ENCODE assay signal across 8 mouse cellular contexts in the genomic region with DNA sequence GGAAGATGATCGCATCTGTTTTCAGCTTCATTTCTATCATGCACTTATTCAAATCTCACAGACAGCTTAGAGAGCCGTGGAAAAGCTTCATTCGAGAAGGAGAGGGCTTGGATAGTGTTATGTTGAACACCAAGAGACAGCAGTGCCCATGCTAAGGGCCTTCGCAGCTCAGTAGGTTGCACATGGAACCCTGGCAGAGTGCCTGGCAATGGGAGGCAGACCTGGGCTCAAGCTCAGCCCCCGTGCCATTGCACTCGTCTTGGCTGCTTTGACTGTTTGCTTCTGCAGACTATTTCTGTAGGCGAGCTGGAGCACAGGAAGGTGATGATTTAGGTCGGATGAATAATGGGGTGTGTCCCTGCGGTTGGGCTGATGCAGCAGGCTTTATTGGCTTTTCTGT. TPM values are rescaled to one million over a fixed set of nuclear protein-coding genes. Genes with fewer than 3 reads are reported as not detected.
DNase-seq lines count a peak whose midpoint lies in the region; ATAC-seq and TF ChIP-seq lines count a peak whose summit lies in the region.
"Had no signal": no experiment of that assay in that cellular context is flagged by ENCODE, and none has a peak within 500 bp of the region (broad histone marks: within the 10 kb centered on the region; RNA-seq: fewer than 3 reads in every experiment).

No protein-coding gene starts in this region.

- TF ChIP-seq POLR2A in lung, adult 2 months (IDR thresholded peaks at IDR 0.05; ENCODE audit: borderline replicate concordance, extremely low read depth, low read depth, low read length) = no peak

- H3K27ac ChIP-seq in lung, postnatal 0 days (ENCODE audit: low read length) = no peak overlapping the region
- H3K27ac ChIP-seq in gastrocnemius, adult 2 months = peak overlapping the region; percentile 60
- H3K27ac ChIP-seq in intestine, embryonic 15.5 days = no peak overlapping the region
- H3K27ac ChIP-seq: heart, adult 2 months had no signal

- no peaks in the 10 kb centered on the region; the same call in 1 of the 2 replicates for H3K36me3 ChIP-seq in lung, postnatal 0 days (ENCODE audit: insufficient read depth, low read length)
- H3K36me3 ChIP-seq in intestine, embryonic 15.5 days = no peaks in the 10 kb centered on the region

- TF ChIP-seq EP300 in lung, postnatal 0 days (IDR thresholded peaks at IDR 0.05) = no peak

- TF ChIP-seq CTCF in lung, postnatal 0 days (IDR thresholded peaks at IDR 0.05) = no peak
- no peak for TF ChIP-seq CTCF in lung, adult 2 months (IDR thresholded peaks at IDR 0.05; ENCODE audit: insufficient read depth, low read length)
- no peak for TF ChIP-seq CTCF in gastrocnemius, adult 2 months (IDR thresholded peaks at IDR 0.05)

- no peak for ATAC-seq in lung, postnatal 0 days
- no peak for ATAC-seq in intestine, embryonic 15.5 days

- H3K4me1 ChIP-seq in lung, postnatal 0 days (ENCODE audit: insufficient read depth, low read depth, low read length) = peaks cover 9% of the 10 kb centered on the region
- peaks cover 17% of the 10 kb centered on the region for H3K4me1 ChIP-seq in lung, adult 2 months (ENCODE audit: control insufficient read depth, insufficient read depth, low read length)
- peaks cover 5% of the 10 kb centered on the region; the same call in 1 of the 2 replicates for H3K4me1 ChIP-seq in intestine, embryonic 15.5 days (replicated peaks)

- no peak overlapping the region for H3K9ac ChIP-seq in lung, postnatal 0 days (replicated peaks; ENCODE audit: low read depth)
- no peak overlapping the region for H3K9ac ChIP-seq in intestine, embryonic 15.5 days

- intact Hi-C loops in gastrocnemius, adult 2 months (cut with DNase I) = no loop called here

- no peak overlapping the region for H3K4me3 ChIP-seq in lung, postnatal 0 days (ENCODE audit: low read depth, low read length)
- no peak overlapping the region for H3K4me3 ChIP-seq in lung, adult 2 months (replicated peaks; ENCODE audit: extremely low read depth, low read depth, low read length)
- H3K4me3 ChIP-seq in gastrocnemius, adult 2 months = peak overlapping the region; percentile 35
- no peak overlapping the region for H3K4me3 ChIP-seq in intestine, embryonic 15.5 days (replicated peaks)
- H3K4me3 ChIP-seq: heart, adult 2 months had no signal

- 52% methylated on average over 9 of the region's 9 CpGs for WGBS in lung, postnatal 0 days
- WGBS in lung, adult 2 months = 36% methylated on average over 9 of the region's 9 CpGs
- 63% methylated on average over 9 of the region's 9 CpGs for WGBS in intestine, embryonic 15.5 days

- no peaks in the 10 kb centered on the region for H3K27me3 ChIP-seq in lung, postnatal 0 days (replicated peaks; ENCODE audit: insufficient read depth, low read length)
- H3K27me3 ChIP-seq in intestine, embryonic 15.5 days (replicated peaks) = no peaks in the 10 kb centered on the region

- no peaks in the 10 kb centered on the region for H3K9me3 ChIP-seq in lung, postnatal 0 days (ENCODE audit: low read length)
- no peaks in the 10 kb centered on the region for H3K9me3 ChIP-seq in intestine, embryonic 15.5 days

- DNase-seq in lung, postnatal 0 days (ENCODE audit: low spot score) = peak; percentile 16
- DNase-seq in lung, adult 2 months = no peak
- peak; percentile 60 for DNase-seq in cerebellum, adult 9-10 months
- peak; percentile 79 for DNase-seq in gastrocnemius, adult 2 months
- DNase-seq in layer of hippocampus, postnatal 25 days (ENCODE audit: extremely low spot score in 1 of 2, low spot score in 1 of 2) = peak; percentile 23 to 29
- no peak for DNase-seq in retina, embryonic 14.5 days (ENCODE audit: low spot score)

- no peak overlapping the region for H3K4me2 ChIP-seq in lung, postnatal 0 days (replicated peaks; ENCODE audit: low read depth, low read length)
- H3K4me2 ChIP-seq in intestine, embryonic 15.5 days (replicated peaks) = no peak overlapping the region

RNA-seq across cellular contexts. Expression of gene Dstyk, which starts 14.4 kb away (rescaled TPM):
- polyA plus RNA-seq in lung, postnatal 0 days (2015; fragmentation: Nextera tagmentation; extraction: Ambion mirVana) = 12.2 and 14.4 TPM in 2 replicates
- 14.9 and 17.7 TPM in 2 replicates for polyA plus RNA-seq in lung, adult 2 months (2012; rRNA removed)
- 10 to 100 TPM in 1 of 2 experiments, 1 to 10 TPM in 1; 9.7 to 11.1 TPM for total RNA-seq in gastrocnemius, adult 2 months (2021)
- 10 to 100 TPM; 47.4 to 49.5 TPM for total RNA-seq in layer of hippocampus, postnatal 25 days (2021)
- polyA plus RNA-seq in intestine, embryonic 15.5 days (2015; fragmentation: Nextera tagmentation; extraction: Ambion mirVana) = 8.9 and 9.0 TPM in 2 replicates

RNA-seq across cellular contexts. Expression of gene Tmcc2, which starts 40.6 kb away (rescaled TPM):
- 28.8 and 37.2 TPM in 2 replicates for polyA plus RNA-seq in lung, postnatal 0 days (2015; fragmentation: Nextera tagmentation; extraction: Ambion mirVana)
- polyA plus RNA-seq in lung, adult 2 months (2012; rRNA removed) = 135 and 154 TPM in 2 replicates
- total RNA-seq in gastrocnemius, adult 2 months (2021) = 10 to 100 TPM; 29.4 to 40.8 TPM
- total RNA-seq in layer of hippocampus, postnatal 25 days (2021) = 100 to 1,000 TPM; 232 to 246 TPM
- 11.4 and 15.5 TPM in 2 replicates for polyA plus RNA-seq in intestine, embryonic 15.5 days (2015; fragmentation: Nextera tagmentation; extraction: Ambion mirVana)

RNA-seq across cellular contexts. Expression of gene Rbbp5, which starts 45.4 kb away (rescaled TPM):
- polyA plus RNA-seq in lung, postnatal 0 days (2015; fragmentation: Nextera tagmentation; extraction: Ambion mirVana) = 16.5 and 18.6 TPM in 2 replicates
- 11.7 and 20.8 TPM in 2 replicates for polyA plus RNA-seq in lung, adult 2 months (2012; rRNA removed)
- total RNA-seq in gastrocnemius, adult 2 months (2021) = 10 to 100 TPM; 18.4 to 23.5 TPM
- 10 to 100 TPM; 59.0 to 62.8 TPM for total RNA-seq in layer of hippocampus, postnatal 25 days (2021)
- polyA plus RNA-seq in intestine, embryonic 15.5 days (2015; fragmentation: Nextera tagmentation; extraction: Ambion mirVana) = 36.0 and 38.7 TPM in 2 replicates

Comparison
In these comparisons a context has a peak if more than half of its experiments do, and no peak if none do; other contexts are left out.
1. DNase-seq: peak in lung, postnatal 0 days (single experiment), cerebellum, adult 9-10 months (single experiment), gastrocnemius, adult 2 months (single experiment) and layer of hippocampus, postnatal 25 days (2 of 2); none in lung, adult 2 months (single experiment) and retina, embryonic 14.5 days (single experiment).